In the genomic region with DNA sequence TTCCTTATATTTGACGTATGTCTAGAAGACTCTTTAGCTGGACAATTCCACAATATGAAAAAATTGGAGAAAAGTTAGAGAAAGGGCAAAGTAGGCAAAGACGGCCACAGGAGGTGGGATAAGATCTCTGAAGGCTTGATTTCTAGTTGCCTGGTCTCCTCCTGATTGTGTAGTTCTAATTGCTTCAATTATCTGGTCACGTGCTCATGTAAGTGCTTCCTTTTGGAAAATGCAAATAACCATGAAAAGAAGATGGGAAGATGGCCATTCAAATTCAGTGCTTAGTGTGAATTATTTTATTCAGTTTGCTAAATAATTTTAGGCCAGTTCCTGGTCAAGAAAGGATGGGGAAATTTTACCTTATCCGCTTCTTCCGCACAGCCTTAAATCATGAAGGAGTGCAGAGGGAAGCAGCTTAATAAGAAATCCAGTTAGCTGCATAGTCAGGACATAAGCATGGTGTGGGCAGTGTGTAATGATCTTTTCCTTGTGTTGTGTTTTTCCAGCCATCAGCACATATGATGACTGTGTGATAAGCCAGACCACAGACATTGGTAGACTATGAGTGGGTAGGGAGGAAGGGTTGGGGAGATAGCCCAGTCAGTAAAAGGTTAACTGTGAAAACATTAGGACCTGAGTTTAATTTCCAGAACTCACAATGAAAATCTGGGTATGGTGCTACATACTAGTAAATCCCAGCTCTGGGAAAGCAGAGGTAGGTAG, we compare ENCODE assay signal across 16 mouse cellular contexts.
"Had no signal": no experiment of that assay in that cellular context is flagged by ENCODE, and none has a peak within 500 bp of the region (broad histone marks: within the 10 kb centered on the region; RNA-seq: fewer than 3 reads in every experiment).

No protein-coding gene starts in this region.

- DNase-seq: lung, adult 18-20 months; lung, embryonic 14.5 days; lung, postnatal 10 days; lung, postnatal 4 days; midbrain, embryonic 14.5 days; retina, postnatal 1 day; right cerebral cortex, postnatal 14 days; thymus, adult 2 months; thymus, postnatal 25 days; thymus, postnatal 4 days had no signal

- H3K9ac ChIP-seq: lung, embryonic 14.5 days; midbrain, embryonic 12.5 days; neural tube, embryonic 13.5 days; neural tube, embryonic 15.5 days; stomach, embryonic 15.5 days had no signal

- H3K4me3 ChIP-seq: midbrain, embryonic 10.5 days; midbrain, embryonic 12.5 days; neural tube, embryonic 13.5 days; neural tube, embryonic 15.5 days; stomach, embryonic 15.5 days had no signal

- H3K27ac ChIP-seq: midbrain, embryonic 10.5 days; midbrain, embryonic 12.5 days; neural tube, embryonic 13.5 days; neural tube, embryonic 15.5 days; stomach, embryonic 15.5 days; stomach, postnatal 0 days had no signal

- H3K27me3 ChIP-seq: midbrain, embryonic 12.5 days; neural tube, embryonic 13.5 days; neural tube, embryonic 15.5 days; stomach, embryonic 15.5 days had no signal

- H3K4me2 ChIP-seq: lung, embryonic 14.5 days; midbrain, embryonic 12.5 days; neural tube, embryonic 13.5 days; neural tube, embryonic 15.5 days; stomach, embryonic 15.5 days had no signal

- H3K4me1 ChIP-seq: midbrain, embryonic 10.5 days; midbrain, embryonic 12.5 days; neural tube, embryonic 13.5 days; neural tube, embryonic 15.5 days; stomach, embryonic 15.5 days had no signal

- H3K9me3 ChIP-seq: midbrain, embryonic 10.5 days; midbrain, embryonic 12.5 days; neural tube, embryonic 13.5 days; neural tube, embryonic 15.5 days; stomach, embryonic 15.5 days had no signal

- H3K36me3 ChIP-seq: midbrain, embryonic 10.5 days; midbrain, embryonic 12.5 days; neural tube, embryonic 13.5 days; neural tube, embryonic 15.5 days; stomach, embryonic 15.5 days had no signal
